Mouse (Mus musculus): ENCODE measurements around the gene Gm27235.
"Not testable (repeated sequence)": the region's sequence is repeated elsewhere in the genome, so short reads cannot be mapped to it uniquely, and the experiment has no call there.

Gm27235 gene

GRCm38 (mm10) chr9:35790001-35790400 lies at the start of gene Gm27235, which contains the start of gene D730048I06Rik:
TSS of gene Gm27235 (minus strand) at chr9:35790101.
TSS of gene D730048I06Rik (minus strand) at chr9:35790112.
- DNase-seq (ENCODE audit: low spot score): no peak

- not testable (repeated sequence) for DNase-seq (ENCODE audit: low spot score)
Observed at GRCm38 (mm10) chr9:35817881-35818280, 28.0 kb upstream of the Gm27235 start.

DNA sequence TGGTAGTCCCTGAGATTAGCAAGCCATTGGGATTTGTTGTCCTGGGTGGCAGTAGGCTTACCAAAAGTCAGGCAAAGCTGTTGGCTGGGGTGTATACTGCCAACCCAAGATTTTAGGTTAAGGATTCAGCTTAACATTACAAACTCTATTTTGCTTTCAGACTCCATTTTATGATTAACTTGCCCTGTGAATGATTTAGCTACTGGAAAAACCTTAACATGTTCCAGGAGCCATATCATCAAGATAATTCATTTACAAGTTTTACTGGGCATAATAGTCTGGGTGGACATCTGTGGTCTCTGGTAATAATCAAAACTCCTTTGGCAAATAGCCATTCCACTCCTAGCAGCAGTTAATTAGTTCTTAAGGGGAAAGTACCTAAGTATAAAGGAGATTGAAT lies 8.2 kb upstream of the Gm27235 start:
- DNase-seq (ENCODE audit: low spot score): no peak

DNA sequence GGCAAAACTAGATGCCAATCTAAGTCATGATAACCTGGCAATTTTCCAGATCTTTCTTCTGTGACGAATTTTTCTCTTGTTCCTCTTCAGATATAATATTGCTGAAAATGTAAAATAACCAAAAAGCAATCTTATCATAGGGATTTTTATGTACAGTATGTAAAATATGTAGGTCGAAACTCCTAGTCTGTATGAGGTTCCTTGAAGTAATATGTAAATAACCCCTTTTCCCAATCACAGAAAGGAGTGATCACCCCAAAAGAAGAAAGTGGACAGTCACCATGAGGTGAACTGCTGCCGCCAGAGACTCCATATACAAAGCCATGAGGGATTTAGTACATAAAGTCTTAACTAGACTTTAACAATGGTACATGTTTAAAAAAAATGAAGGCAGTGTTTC lies 11.9 kb downstream of the Gm27235 start, which contains the start of gene Gm17727:
Gm17727 (minus strand) TSS at position 101 of the 400 bp plus-strand sequence.
- no peak for DNase-seq (ENCODE audit: low spot score)

GRCm38 (mm10) chr9:35756843-35757242 lies 33.1 kb downstream of the Gm27235 start:
- no peak for DNase-seq (ENCODE audit: low spot score)

DNA sequence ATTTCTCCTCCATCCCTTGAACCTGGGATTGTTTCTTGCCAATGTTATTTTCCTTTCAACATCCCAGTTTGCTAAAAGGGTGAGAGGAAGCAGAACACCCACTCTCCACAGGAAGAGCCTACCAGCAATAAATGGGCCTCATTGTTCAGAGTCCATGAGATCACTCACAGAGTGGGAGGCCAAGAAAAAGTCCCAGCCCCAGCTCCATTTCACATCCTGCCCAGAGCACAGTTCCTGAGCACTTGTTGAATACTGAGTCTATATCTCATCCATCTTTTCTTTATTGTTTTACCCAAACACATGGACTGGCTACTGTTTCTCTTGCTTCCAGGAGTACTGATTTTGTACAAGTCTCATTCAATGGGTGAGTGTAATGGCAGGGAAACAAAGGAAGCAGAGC lies 49.2 kb downstream of the Gm27235 start, which contains the start of gene Gm17677:
Gm17677 (plus strand) TSS at position 301 of the 400 bp plus-strand sequence.
- no peak for DNase-seq (ENCODE audit: low spot score)
